Mouse (Mus musculus) bone marrow macrophage, adult 2 months (primary cell): ENCODE results near the gene Ttn.

Experiments used
- CTCF ChIP-seq: IDR thresholded peaks from 2 replicates; pipeline ENCODE4 v1.5.1; 2012; ENCODE audit warnings: low read depth, mild to moderate bottlenecking, low read length, moderate library complexity
- POLR2A ChIP-seq: IDR thresholded peaks from 2 replicates; pipeline ENCODE4 v1.6.1; 2012; ENCODE audit warnings: mild to moderate bottlenecking, low read depth, low read length, borderline replicate concordance

GRCm38 (mm10) chr2:76929718-76930117 is 52.6 kb downstream of the Ttn start:
- TF ChIP-seq POLR2A: no peak
- no peak for TF ChIP-seq CTCF
